Mouse (Mus musculus): ENCODE measurements at regions not wholly inside any gene's neighbourhood (a gene's known extent, or its start where the extent isn't known, plus 50 kb on each side); places are given as distances from the start of the nearest gene placed in this dataset.

- DNase-seq (ENCODE audit: low spot score): no peak
These were observed 91.2 kb upstream of the Trpm3 start for GRCm38 (mm10) chr19:22047657-22048056.

DNA sequence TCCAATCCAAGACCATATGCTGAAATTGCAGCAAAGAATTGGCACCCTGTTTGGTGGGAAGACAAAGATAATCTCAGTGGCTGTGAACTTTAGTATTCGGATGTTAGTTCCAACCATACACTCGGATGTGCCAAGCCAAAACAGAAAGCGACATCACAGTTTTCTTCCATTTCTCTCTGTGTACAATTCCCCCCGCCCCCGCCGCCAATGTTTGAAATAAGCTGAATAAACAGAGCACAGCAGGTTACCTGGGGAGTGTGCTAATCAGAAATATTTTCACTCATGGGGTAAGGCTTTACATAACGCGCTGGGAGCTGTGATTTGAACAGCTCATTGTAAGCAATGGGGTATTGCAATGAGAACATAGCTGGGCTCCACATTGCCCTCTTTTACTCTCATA, 72.5 kb upstream of the Trpm3 start:
- DNase-seq (ENCODE audit: low spot score): no peak

DNA sequence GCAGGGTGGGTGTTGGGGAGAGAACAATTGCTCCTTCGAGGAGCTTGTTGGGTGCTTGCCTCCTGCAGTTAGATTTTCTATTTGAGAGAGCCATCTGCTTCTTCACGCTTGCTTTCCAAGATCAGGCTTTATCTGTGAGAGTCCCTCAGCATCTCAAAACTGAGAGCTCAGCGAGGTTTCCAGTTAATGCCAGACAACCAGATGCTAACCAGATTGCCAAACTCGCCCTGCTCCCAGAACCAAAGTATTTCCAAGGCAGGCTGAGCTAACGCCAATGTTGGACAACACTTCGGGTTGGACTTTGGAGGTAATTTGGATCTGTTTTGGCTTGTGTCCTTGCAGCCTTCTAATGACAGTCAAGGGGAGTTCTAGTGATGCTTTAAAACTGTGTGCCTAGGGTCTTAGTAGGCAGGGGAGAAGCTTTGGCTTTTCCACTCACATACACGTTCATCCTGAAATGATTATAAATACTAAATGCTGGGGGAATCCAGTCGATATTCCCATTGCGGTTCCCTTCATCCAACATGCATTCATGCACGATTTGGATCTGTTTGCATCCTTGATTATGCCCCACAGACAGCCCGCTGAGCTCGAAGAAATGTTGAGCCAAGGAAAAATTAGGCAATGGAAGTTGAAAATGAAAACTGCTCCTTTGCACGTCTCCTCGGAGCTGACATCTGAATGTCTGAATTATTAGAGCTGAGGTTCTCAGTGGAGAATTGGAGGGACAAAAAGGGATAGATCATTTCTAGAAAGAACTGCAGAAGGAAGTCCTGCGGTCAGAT, 68.4 kb upstream of the Trpm3 start:
- DNase-seq (ENCODE audit: low spot score): no peak

DNA sequence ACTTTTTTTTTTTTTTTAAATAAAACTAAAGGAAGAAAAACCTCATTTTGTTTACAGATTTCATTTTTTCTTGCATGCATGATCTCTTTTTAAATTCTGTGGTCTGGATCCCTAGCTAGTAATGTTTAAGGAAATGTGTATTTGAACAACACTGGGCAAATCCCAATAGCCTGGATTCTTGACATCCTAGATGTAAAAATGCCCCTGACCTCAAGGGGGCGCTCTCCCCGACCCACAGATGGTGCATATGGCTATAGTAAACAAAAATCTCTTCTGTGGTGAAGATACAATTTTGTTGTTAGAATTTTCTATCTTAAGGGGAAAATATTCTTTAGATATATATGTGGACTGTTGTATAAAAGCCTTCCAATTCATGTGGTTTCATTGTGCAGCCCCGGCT, 67.1 kb upstream of the Trpm3 start:
- DNase-seq (ENCODE audit: low spot score): no peak

GRCm38 (mm10) chr19:22074042-22074441, 64.8 kb upstream of the Trpm3 start:
- DNase-seq (ENCODE audit: low spot score): peak; percentile 12

GRCm38 (mm10) chr19:22081448-22081847, 57.4 kb upstream of the Trpm3 start:
- no peak for DNase-seq (ENCODE audit: low spot score)
